Mouse (Mus musculus) kidney, adult 10 weeks (tissue): Measurements from ENCODE around the gene Calm1. TPM values are rescaled to one million over a fixed set of nuclear protein-coding genes. Genes with fewer than 3 reads are reported as not detected.

Experiments
- polyA plus RNA-seq: library from polyadenylated mRNA; stranded (reverse); fragments of 350-450 nt; fragmentation: Illumina TruSeq; extraction: RNeasy Lipid Tissue Mini Kit (QIAGEN cat#74804); gene quantifications from one replicate; pipeline ENCODE4 v1.2.3, GENCODE M21; 2014; ENCODE audit warnings: low read depth, low replicate concordance

The Calm1 gene
- 277 TPM for polyA plus RNA-seq

DNA sequence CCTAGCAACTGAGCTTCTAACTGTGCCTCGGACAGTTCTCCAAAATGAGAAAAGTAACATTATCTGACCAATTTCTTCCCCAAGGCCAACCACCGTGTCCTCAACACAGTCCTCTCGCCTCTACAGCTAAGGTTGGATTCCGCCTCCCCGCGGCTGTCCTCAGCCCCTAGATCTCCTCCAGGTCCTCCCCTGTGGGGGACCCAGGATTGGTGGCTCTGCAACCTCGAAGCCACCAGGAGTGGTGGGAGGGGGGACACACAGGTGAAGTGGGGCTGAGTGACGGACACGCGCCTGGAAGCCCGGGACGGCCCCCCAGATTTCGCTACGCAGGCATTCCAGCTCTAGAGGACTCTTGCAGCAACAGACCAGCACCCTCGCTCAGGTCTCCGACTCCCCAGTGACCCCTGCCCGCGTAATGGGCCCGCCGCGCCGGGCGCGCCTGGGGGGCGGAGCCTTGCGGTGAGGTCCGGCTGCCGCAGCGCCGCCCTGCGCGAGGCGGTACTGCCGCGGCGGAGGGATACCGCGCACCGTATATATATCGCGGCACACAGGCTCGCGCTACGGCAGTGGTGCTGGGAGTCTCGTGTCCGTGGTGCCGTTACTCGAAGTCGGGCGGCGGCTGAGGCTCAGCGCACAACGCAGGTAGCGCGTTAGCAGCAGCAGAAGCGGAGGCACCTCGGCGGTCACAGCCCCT, at the start of gene Calm1:
Gene Calm1 (plus strand): TSS at position 469 of the 694 bp plus-strand sequence.

DNA sequence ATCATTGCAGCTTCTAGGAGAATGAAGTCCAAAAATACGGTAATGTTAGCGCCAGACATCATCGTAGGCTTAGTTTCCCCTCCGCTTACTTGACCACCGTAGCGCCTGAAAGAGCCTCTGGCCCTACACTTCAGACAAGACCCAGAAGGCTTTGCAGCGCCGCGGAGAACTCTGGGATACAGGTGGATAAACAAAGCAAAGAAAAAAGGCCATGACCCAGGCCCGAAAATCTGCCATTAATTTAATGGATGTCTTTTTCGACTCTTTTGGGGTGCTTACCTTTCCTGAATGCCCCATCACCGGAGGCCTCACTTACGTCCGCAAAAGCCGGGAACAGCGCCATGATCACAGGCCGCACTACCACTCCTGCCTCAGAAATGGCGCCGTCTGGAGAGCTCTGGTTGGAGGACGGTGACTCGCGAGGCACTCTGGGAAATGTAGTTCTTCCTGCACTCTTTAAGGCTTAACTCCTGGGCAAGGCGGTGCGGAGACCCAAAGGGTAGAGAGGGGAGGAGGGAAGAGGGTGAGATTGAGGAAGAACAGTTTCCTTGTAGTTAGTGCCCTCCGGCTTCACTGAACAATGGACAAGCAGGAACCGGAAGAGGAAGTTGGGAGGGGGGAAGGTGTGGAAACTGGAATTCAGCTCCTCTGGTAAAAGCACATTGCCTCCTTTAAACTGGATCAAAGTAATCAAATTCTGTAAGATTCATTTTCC, 39.8 kb upstream of the Calm1 start, which contains the start of gene Nrde2:
Gene Nrde2 (minus strand): TSS at position 393 of the 715 bp plus-strand sequence.

Other genes with a start within 250 kb of the Calm1 start
- gene Kcnk13, start 234.9 kb upstream of the Calm1 start, polyA plus RNA-seq = not detected
- gene Psmc1, start 89.3 kb upstream of the Calm1 start, polyA plus RNA-seq = 243 TPM
- 2.5 TPM for gene Nrde2, start 39.8 kb upstream of the Calm1 start, polyA plus RNA-seq